Mouse (Mus musculus) neural tube, embryonic 13.5 days (tissue): Measurements from ENCODE around the gene Rnf213. TPM values are rescaled to one million over a fixed set of nuclear protein-coding genes. Genes with fewer than 3 reads are reported as not detected.
A peak's percentile ranks its signal among the peaks of the same experiment; 100 is the strongest.
"Not testable (repeated sequence)": the region's sequence is repeated elsewhere in the genome, so short reads cannot be mapped to it uniquely, and the experiment has no call there.

Experiments
- ATAC-seq: fragments of 200-750 bp; cut with Nextera tagmentation; 2 replicates; pipeline ENCODE4 v1.8.0; 2017; ENCODE audit warnings: low read depth, mild to moderate bottlenecking, moderate TSS enrichment, moderate library complexity
- H3K27ac ChIP-seq: fragments of 300-500 bp; sonication (generic); replicated peaks from 2 replicates; pipeline ENCODE4 v1.5.1; 2015; ENCODE audit warnings: moderate library complexity, mild to moderate bottlenecking, inconsistent platforms
- H3K27me3 ChIP-seq: fragments of 300-500 bp; sonication (generic); 2 replicates; pipeline ENCODE4 v1.6.1; 2015; ENCODE audit warnings: mild to moderate bottlenecking, inconsistent platforms
- H3K36me3 ChIP-seq: fragments of 300-500 bp; sonication (generic); 2 replicates; pipeline ENCODE4 v1.6.1; 2015; ENCODE audit warnings: mild to moderate bottlenecking, inconsistent platforms
- H3K4me1 ChIP-seq: fragments of 300-500 bp; sonication (generic); replicated peaks from 2 replicates; pipeline ENCODE4 v1.6.1; 2015; ENCODE audit warnings: inconsistent platforms
- H3K4me2 ChIP-seq: fragments of 300-500 bp; sonication (generic); 2 replicates; pipeline ENCODE4 v1.6.1; 2015; ENCODE audit warnings: inconsistent platforms, mild to moderate bottlenecking, moderate library complexity
- H3K4me3 ChIP-seq: fragments of 300-500 bp; sonication (generic); 2 replicates; pipeline ENCODE4 v1.5.1; 2015; ENCODE audit warnings: mild to moderate bottlenecking, inconsistent platforms
- H3K9ac ChIP-seq: fragments of 300-500 bp; sonication (generic); 2 replicates; pipeline ENCODE4 v1.6.1; 2015; ENCODE audit warnings: moderate library complexity, mild to moderate bottlenecking, inconsistent platforms
- H3K9me3 ChIP-seq: fragments of 300-500 bp; sonication (generic); 2 replicates; pipeline ENCODE4 v1.6.1; 2016; ENCODE audit warnings: inconsistent platforms
- WGBS: fragments of 180-500 bp; shearing (Covaris S2); methylation state at CpG from one replicate; pipeline ENCODE4 v1.1.7; 2015; 5-methylcytosine and 5-hydroxymethylcytosine counted together
- polyA plus RNA-seq: library from polyadenylated mRNA; unstranded; fragments of >200 nt; fragmentation: Nextera tagmentation; extraction: Ambion mirVana; gene quantifications from 2 replicates; pipeline ENCODE4 v1.2.1, GENCODE M21; 2015

Rnf213 gene
- polyA plus RNA-seq, 1 experiment from 2014 or later: 1.6 TPM

- no peaks in the 10 kb centered on the region for H3K4me1 ChIP-seq
- ATAC-seq: no peak
Observed at GRCm38 (mm10) chr11:119375425-119375824, 17.5 kb upstream of the Rnf213 start.

GRCm38 (mm10) chr11:119377326-119377725 is 15.6 kb upstream of the Rnf213 start:
- no peak overlapping the region for H3K4me2 ChIP-seq
- no peak overlapping the region for H3K4me3 ChIP-seq
- 94% methylated on average over 11 of the region's 11 CpGs for WGBS
- no peaks in the 10 kb centered on the region for H3K4me1 ChIP-seq
- H3K9me3 ChIP-seq: no peaks in the 10 kb centered on the region
- H3K36me3 ChIP-seq: peaks cover 16% of the 10 kb centered on the region
- no peaks in the 10 kb centered on the region for H3K27me3 ChIP-seq
- no peak for ATAC-seq
- H3K27ac ChIP-seq: no peak overlapping the region
- H3K9ac ChIP-seq: no peak overlapping the region

More at GRCm38 (mm10) chr11:119375425-119375824, 17.5 kb upstream of the Rnf213 start:
- Histone ChIP-seq H3K9ac (no peak overlapping the region), H3K36me3 (peaks cover 14% of the 10 kb centered on the region), H3K27me3 (no peaks in the 10 kb centered on the region), H3K4me2 (no peak overlapping the region), H3K4me3 (no peak overlapping the region), H3K27ac (no peak overlapping the region), H3K9me3 (no peaks in the 10 kb centered on the region)
- WGBS: 82% methylated on average over 6 of the region's 6 CpGs

DNA sequence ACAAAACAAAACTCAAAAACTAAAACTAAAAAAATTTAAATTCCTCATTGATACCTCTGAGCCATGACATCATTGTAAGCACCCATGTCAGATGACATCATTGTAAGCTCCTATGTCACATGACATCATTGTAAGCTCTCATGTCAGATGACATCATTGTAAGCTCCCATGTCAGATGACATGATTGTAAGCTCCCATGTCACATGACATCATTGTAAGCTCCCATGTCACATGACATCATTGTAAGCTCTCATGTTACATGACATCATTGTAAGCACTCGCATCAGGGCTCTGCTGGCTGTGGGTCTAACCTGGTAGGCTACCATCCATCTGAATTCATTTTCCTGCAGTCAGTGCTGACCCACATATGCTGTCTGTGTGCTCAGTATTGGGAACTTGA is 14.3 kb upstream of the Rnf213 start:
- ATAC-seq: no peak
- 89% methylated on average over 1 of the region's 1 CpGs for WGBS

GRCm38 (mm10) chr11:119381631-119382337 is 11.1 kb upstream of the Rnf213 start:
- H3K9ac ChIP-seq: no peak overlapping the region
- no peak overlapping the region for H3K4me2 ChIP-seq
- no peak overlapping the region for H3K4me3 ChIP-seq
- no peaks in the 10 kb centered on the region for H3K4me1 ChIP-seq
- no peaks in the 10 kb centered on the region for H3K9me3 ChIP-seq
- ATAC-seq: no peak
- H3K27ac ChIP-seq: no peak overlapping the region
- no peaks in the 10 kb centered on the region for H3K27me3 ChIP-seq
- H3K36me3 ChIP-seq: peaks cover 16% of the 10 kb centered on the region
- 89% methylated on average over 9 of the region's 9 CpGs for WGBS

More for the DNA sequence above, 14.3 kb upstream of the Rnf213 start:
- Histone ChIP-seq H3K4me3 (no peak overlapping the region), H3K36me3 (peaks cover 16% of the 10 kb centered on the region), H3K27ac (no peak overlapping the region), H3K4me1 (no peaks in the 10 kb centered on the region), H3K4me2 (no peak overlapping the region), H3K9me3 (no peaks in the 10 kb centered on the region), H3K9ac (no peak overlapping the region), H3K27me3 (no peaks in the 10 kb centered on the region)

GRCm38 (mm10) chr11:119382338-119382850 is 10.5 kb upstream of the Rnf213 start:
- H3K27ac ChIP-seq: no peak overlapping the region
- WGBS: 79% methylated on average over 6 of the region's 6 CpGs
- peaks cover 16% of the 10 kb centered on the region for H3K36me3 ChIP-seq
- 0 out of 2 replicates have a peak, but pooled peaks cover 1% of the 10 kb centered on the region for H3K27me3 ChIP-seq
- H3K9ac ChIP-seq: no peak overlapping the region
- H3K4me1 ChIP-seq: no peaks in the 10 kb centered on the region
- no peaks in the 10 kb centered on the region for H3K9me3 ChIP-seq
- no peak overlapping the region for H3K4me2 ChIP-seq
- no peak overlapping the region for H3K4me3 ChIP-seq
- no peak for ATAC-seq

DNA sequence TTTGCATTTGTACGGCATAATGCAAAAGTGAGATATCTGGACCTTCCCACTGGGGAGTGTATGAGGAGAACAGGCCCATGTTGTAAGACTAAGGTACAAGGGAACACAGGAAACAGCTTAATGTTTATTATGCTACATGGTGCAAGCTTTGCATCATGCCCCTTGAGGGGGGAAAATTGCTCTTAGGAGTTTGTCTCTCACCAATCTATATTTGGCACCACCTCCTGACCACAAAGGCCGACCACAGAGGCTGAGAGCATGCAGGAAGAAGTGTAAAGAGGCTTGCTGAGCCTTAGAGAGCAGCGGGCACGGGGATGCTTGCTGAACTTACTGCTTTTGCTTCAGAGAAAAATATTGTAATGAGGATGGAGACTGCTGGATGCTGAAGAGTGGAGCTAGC is 8.0 kb upstream of the Rnf213 start:
- Histone ChIP-seq H3K4me3 (no peak overlapping the region), H3K4me1 (peaks cover 6% of the 10 kb centered on the region), H3K27ac (no peak overlapping the region), H3K4me2 (no peak overlapping the region), H3K9me3 (no peaks in the 10 kb centered on the region), H3K36me3 (0 out of 2 replicates have a peak, but pooled peaks cover 5% of the 10 kb centered on the region), H3K27me3 (peaks cover 26% of the 10 kb centered on the region), H3K9ac (no peak overlapping the region)
- 79% methylated on average over 4 of the region's 4 CpGs for WGBS
- ATAC-seq: no peak

GRCm38 (mm10) chr11:119386306-119386705 is 6.6 kb upstream of the Rnf213 start:
- peaks cover 17% of the 10 kb centered on the region for H3K4me1 ChIP-seq
- no peak overlapping the region for H3K4me2 ChIP-seq
- peaks cover 40% of the 10 kb centered on the region for H3K27me3 ChIP-seq
- H3K9me3 ChIP-seq: no peaks in the 10 kb centered on the region
- no peaks in the 10 kb centered on the region for H3K36me3 ChIP-seq
- no peak overlapping the region for H3K4me3 ChIP-seq
- H3K9ac ChIP-seq: no peak overlapping the region
- 96% methylated on average over 5 of the region's 5 CpGs for WGBS
- H3K27ac ChIP-seq: no peak overlapping the region
- no peak for ATAC-seq

DNA sequence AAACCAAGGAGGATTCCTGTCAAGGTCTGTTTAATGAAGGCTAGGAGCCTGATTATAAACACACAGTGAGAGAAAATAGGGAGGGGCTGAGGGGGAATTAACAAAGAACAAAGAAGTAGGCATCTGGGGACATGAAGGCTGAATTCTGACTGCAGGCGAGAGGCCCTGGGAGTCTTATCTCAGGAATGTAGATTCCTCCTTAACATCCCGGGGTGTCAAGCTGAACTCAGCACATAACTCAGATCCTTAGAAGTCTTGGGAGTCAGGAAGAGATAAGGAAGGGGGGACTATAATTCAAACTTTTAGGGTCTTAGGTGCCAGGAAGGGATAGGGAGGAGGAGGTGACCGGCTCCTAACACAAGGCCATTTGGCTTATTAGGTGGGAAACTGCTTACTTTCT is 5.6 kb upstream of the Rnf213 start:
- not testable (repeated sequence) for ATAC-seq, H3K36me3 ChIP-seq, H3K4me3 ChIP-seq, H3K9me3 ChIP-seq, H3K27ac ChIP-seq, H3K9ac ChIP-seq, H3K4me2 ChIP-seq
- Histone ChIP-seq H3K4me1 (peaks cover 17% of the 10 kb centered on the region), H3K27me3 (peaks cover 50% of the 10 kb centered on the region)
- WGBS: 36% methylated on average over 3 of the region's 3 CpGs

GRCm38 (mm10) chr11:119389851-119390270 is 3.0 kb upstream of the Rnf213 start:
- peak overlapping the region; percentile 46 for H3K4me3 ChIP-seq
- no peaks in the 10 kb centered on the region for H3K9me3 ChIP-seq
- under 1% methylated on average over 35 of the region's 35 CpGs for WGBS
- H3K27ac ChIP-seq: no peak overlapping the region
- peak overlapping the region; percentile 66 for H3K9ac ChIP-seq
- peak; percentile 62; the same call in 1 of the 2 replicates for ATAC-seq
- no peaks in the 10 kb centered on the region for H3K36me3 ChIP-seq
- H3K27me3 ChIP-seq: peaks cover 76% of the 10 kb centered on the region
- H3K4me1 ChIP-seq: peaks cover 28% of the 10 kb centered on the region
- peak overlapping the region; percentile 78 for H3K4me2 ChIP-seq

GRCm38 (mm10) chr11:119390271-119391231 is 2.3 kb upstream of the Rnf213 start:
- H3K4me2 ChIP-seq: peak overlapping the region; percentile 78
- H3K4me1 ChIP-seq: peaks cover 28% of the 10 kb centered on the region
- peaks cover 83% of the 10 kb centered on the region for H3K27me3 ChIP-seq
- H3K4me3 ChIP-seq: peak overlapping the region; percentile 46
- peak overlapping the region; percentile 66 for H3K9ac ChIP-seq
- no peaks in the 10 kb centered on the region for H3K36me3 ChIP-seq
- no peak overlapping the region; the same call in 1 of the 2 replicates for H3K27ac ChIP-seq
- no peaks in the 10 kb centered on the region for H3K9me3 ChIP-seq
- 2% methylated on average over 53 of the region's 53 CpGs for WGBS
- peak; percentile 54; the same call in 1 of the 2 replicates for ATAC-seq

GRCm38 (mm10) chr11:119391386-119392000 is 1.4 kb upstream of the Rnf213 start:
- H3K4me2 ChIP-seq: peak overlapping the region; percentile 78; the same call in 1 of the 2 replicates
- ATAC-seq: no peak

More at GRCm38 (mm10) chr11:119391386-119392000, 1.4 kb upstream of the Rnf213 start:
- Histone ChIP-seq H3K9me3 (no peaks in the 10 kb centered on the region), H3K27me3 (peaks cover 92% of the 10 kb centered on the region), H3K4me1 (peaks cover 28% of the 10 kb centered on the region), H3K36me3 (no peaks in the 10 kb centered on the region), H3K4me3 (no peak overlapping the region), H3K9ac (no peak overlapping the region), H3K27ac (no peak overlapping the region)
- 33% methylated on average over 7 of the region's 7 CpGs for WGBS
